ENCODE assay signal across 28 mouse cellular contexts in the genomic region with DNA sequence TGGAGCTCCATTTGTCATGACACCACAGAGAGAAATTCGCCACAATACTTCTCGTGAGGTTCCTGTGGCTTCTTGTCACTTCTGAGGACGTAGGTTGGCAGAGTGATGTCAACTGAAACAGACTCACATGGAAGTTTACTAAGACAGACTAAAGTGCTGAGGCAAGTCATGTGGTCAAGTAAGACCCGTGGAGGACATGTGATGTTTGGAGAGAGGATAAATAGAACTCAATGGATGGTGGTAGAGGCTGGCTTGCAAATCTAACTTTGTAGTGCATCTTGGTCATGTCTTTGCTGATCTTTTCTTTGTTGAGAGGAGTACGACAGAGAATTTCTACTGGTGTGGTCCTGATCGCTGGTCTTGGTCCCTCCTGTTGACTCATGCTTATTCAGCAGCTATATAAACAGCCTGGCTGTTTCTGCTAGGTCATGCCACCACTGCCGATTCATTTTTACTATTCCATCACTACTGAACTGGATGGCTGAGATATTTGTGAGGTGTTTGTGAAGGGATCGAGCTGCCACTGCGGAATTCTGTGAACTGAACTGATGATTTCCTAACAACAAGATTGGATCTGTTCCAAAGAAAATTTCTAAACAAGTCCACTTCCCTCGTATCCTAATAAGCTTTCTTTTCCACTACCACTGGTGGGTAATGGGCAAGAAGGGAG.
DNase-seq lines count a peak whose midpoint lies in the region; ATAC-seq and TF ChIP-seq lines count a peak whose summit lies in the region.
"Had no signal": no experiment of that assay in that cellular context is flagged by ENCODE, and none has a peak within 500 bp of the region (broad histone marks: within the 10 kb centered on the region; RNA-seq: fewer than 3 reads in every experiment).

No protein-coding gene starts in this region.

- H3K27ac ChIP-seq in lung, embryonic 16.5 days (ENCODE audit: low read length): peak overlapping the region; percentile 13; the same call in 1 of the 2 replicates
- H3K27ac ChIP-seq in forebrain, embryonic 12.5 days: no peak overlapping the region
- H3K27ac ChIP-seq: embryonic facial prominence, embryonic 10.5 days; embryonic facial prominence, embryonic 13.5 days; gastrocnemius, adult 2 months; heart, adult 2 months; hindbrain, embryonic 13.5 days had no signal

- H3K4me3 ChIP-seq in lung, adult 2 months (replicated peaks; ENCODE audit: extremely low read depth, low read depth, low read length): no peak overlapping the region
- no peak overlapping the region for H3K4me3 ChIP-seq in lung, embryonic 16.5 days (ENCODE audit: low read length)
- no peak overlapping the region for H3K4me3 ChIP-seq in forebrain, embryonic 12.5 days (replicated peaks)
- H3K4me3 ChIP-seq: embryonic facial prominence, embryonic 10.5 days; embryonic facial prominence, embryonic 13.5 days; erythroblast, embryonic 14.5 days; gastrocnemius, adult 2 months; heart, adult 2 months; hindbrain, embryonic 13.5 days had no signal

- H3K27me3 ChIP-seq in lung, embryonic 16.5 days (ENCODE audit: control insufficient read depth, insufficient read depth, low read depth, low read length): no peaks in the 10 kb centered on the region
- no peaks in the 10 kb centered on the region for H3K27me3 ChIP-seq in forebrain, embryonic 12.5 days
- H3K27me3 ChIP-seq: embryonic facial prominence, embryonic 13.5 days; hindbrain, embryonic 13.5 days had no signal

- intact Hi-C loops in gastrocnemius, postnatal 14 days (cut with DNase I; ENCODE audit: low total_unique reads): no loop called here

- whole genome bisulfite sequencing in lung, adult 2 months: 61% methylated on average over 10 of the region's 10 CpGs
- WGBS in lung, embryonic 16.5 days: 40% methylated on average over 10 of the region's 10 CpGs
- 93% methylated on average over 10 of the region's 10 CpGs for WGBS in forebrain, embryonic 12.5 days

- peak; percentile 96 for ATAC-seq in lung, embryonic 16.5 days (ENCODE audit: low read depth)
- ATAC-seq in forebrain, embryonic 12.5 days (ENCODE audit: low FRiP score): no peak
- ATAC-seq: forebrain, embryonic 14.5 days; forebrain, postnatal 0 days; hindbrain, embryonic 16.5 days; Patski had no signal

- DNase-seq in lung, adult 2 months: peak; percentile 8
- DNase-seq in lung, postnatal 14 days: peak; percentile 55
- peak; percentile 32 to 51 for DNase-seq in lung, postnatal 4 days
- DNase-seq in gastrocnemius, postnatal 14 days: no peak
- no peak for DNase-seq in B cell, adult 2 months
- no peak for DNase-seq in kidney, postnatal 10 days
- DNase-seq: adrenal gland, adult 2 months; adrenal gland, postnatal 14 days; cerebellum, adult 11-12 months; cerebellum, adult 8-10 months; cerebellum, postnatal 10 days; cerebellum, postnatal 36 days; embryo, embryonic 11 days; forebrain, postnatal 0 days; gastrocnemius, adult 2 months; gastrocnemius, postnatal 25 days; heart, adult 2 months had no signal

- TF ChIP-seq CTCF in lung, adult 2 months (IDR thresholded peaks at IDR 0.05; ENCODE audit: insufficient read depth, low read length): no peak

- no peak overlapping the region for H3K4me2 ChIP-seq in lung, embryonic 16.5 days (ENCODE audit: low read depth, low read length)
- no peak overlapping the region for H3K4me2 ChIP-seq in forebrain, embryonic 12.5 days
- H3K4me2 ChIP-seq: embryonic facial prominence, embryonic 13.5 days; heart, embryonic 11.5 days; hindbrain, embryonic 13.5 days had no signal

- no peak overlapping the region for H3K9ac ChIP-seq in lung, embryonic 16.5 days (ENCODE audit: low read length)
- H3K9ac ChIP-seq in forebrain, embryonic 12.5 days: no peak overlapping the region
- H3K9ac ChIP-seq: embryonic facial prominence, embryonic 13.5 days; forebrain, postnatal 0 days; hindbrain, embryonic 13.5 days had no signal

- H3K4me1 ChIP-seq in lung, adult 2 months (ENCODE audit: control insufficient read depth, insufficient read depth, low read length): no peaks in the 10 kb centered on the region
- H3K4me1 ChIP-seq in lung, embryonic 16.5 days (replicated peaks; ENCODE audit: control insufficient read depth, insufficient read depth, low read length): 0 out of 2 replicates have a peak, but pooled peaks cover 2% of the 10 kb centered on the region
- no peaks in the 10 kb centered on the region for H3K4me1 ChIP-seq in forebrain, embryonic 12.5 days
- H3K4me1 ChIP-seq: embryonic facial prominence, embryonic 10.5 days; embryonic facial prominence, embryonic 13.5 days; hindbrain, embryonic 13.5 days had no signal

- no peaks in the 10 kb centered on the region for H3K9me3 ChIP-seq in lung, embryonic 16.5 days (ENCODE audit: control insufficient read depth, low read length)
- H3K9me3 ChIP-seq in forebrain, embryonic 12.5 days: no peaks in the 10 kb centered on the region
- H3K9me3 ChIP-seq: embryonic facial prominence, embryonic 10.5 days; embryonic facial prominence, embryonic 13.5 days; G1E; hindbrain, embryonic 13.5 days had no signal

- no peak for TF ChIP-seq POLR2A in lung, adult 2 months (IDR thresholded peaks at IDR 0.05; ENCODE audit: borderline replicate concordance, extremely low read depth, low read depth, low read length)

- H3K36me3 ChIP-seq in lung, embryonic 16.5 days (ENCODE audit: control insufficient read depth, insufficient read depth, low read length): no peaks in the 10 kb centered on the region
- no peaks in the 10 kb centered on the region for H3K36me3 ChIP-seq in forebrain, embryonic 12.5 days (replicated peaks)
- H3K36me3 ChIP-seq: embryonic facial prominence, embryonic 10.5 days; embryonic facial prominence, embryonic 13.5 days; G1E; hindbrain, embryonic 13.5 days had no signal

Comparison
In these comparisons a context has a peak if more than half of its experiments do, and no peak if none do; other contexts are left out.
1. DNase-seq: peak in lung, adult 2 months (single experiment), lung, postnatal 14 days (single experiment) and lung, postnatal 4 days (2 of 2); none in gastrocnemius, postnatal 14 days (single experiment), B cell, adult 2 months (0 of 2) and kidney, postnatal 10 days (single experiment).